Mouse (Mus musculus): Measurements from ENCODE around the gene Eddm3b.

DNA sequence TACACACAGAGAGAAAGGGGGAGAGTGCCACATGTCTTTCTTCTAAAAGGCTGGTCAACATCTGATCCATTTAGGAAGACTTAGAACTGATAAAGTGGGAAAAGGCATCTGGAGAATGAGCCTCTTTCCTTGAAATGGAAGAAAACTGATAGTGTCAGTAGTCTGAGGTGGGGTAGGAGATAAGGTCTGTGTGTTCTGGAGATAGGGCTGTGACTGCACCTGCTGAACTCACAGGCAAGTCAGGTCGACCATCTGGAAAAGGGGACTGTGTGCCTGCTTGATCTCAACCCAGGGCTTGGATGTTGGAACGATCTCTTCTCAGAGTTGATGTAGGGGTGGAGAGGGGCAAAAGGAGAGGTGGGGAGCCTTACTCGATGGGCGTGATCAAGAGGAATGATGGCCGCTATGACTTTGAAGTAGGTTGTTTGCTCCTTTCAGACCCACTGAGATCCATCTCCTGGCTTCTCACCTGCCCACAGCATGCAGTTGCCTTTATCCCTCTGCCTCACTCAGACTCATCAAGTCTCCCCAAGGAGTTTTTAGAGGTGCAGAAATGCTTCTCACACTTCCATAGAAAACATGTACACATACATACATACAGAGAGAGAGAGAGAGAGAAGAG lies 38.1 kb downstream of the Eddm3b start:
- TF ChIP-seq CTCF (IDR thresholded peaks at IDR 0.05; ENCODE audit: low read depth, low read length) (no peak), POLR2A (IDR thresholded peaks at IDR 0.05; ENCODE audit: borderline replicate concordance, low read depth, low read length) (no peak)

All from bone marrow macrophage, adult 2 months (primary cell).